Mouse (Mus musculus): ENCODE measurements at regions not wholly inside any gene's neighbourhood (a gene's known extent, or its start where the extent isn't known, plus 50 kb on each side); places are given as distances from the start of the nearest gene placed in this dataset.

- Histone ChIP-seq H3K27ac (no peak overlapping the region), H3K9me3 (replicated peaks) (no peaks in the 10 kb centered on the region), H3K36me3 (no peaks in the 10 kb centered on the region), H3K4me3 (no peak overlapping the region), H3K4me2 (no peak overlapping the region), H3K27me3 (replicated peaks) (no peaks in the 10 kb centered on the region), H3K9ac (no peak overlapping the region), H3K4me1 (no peaks in the 10 kb centered on the region)
- WGBS (ENCODE audit: insufficient replicate concordance): 9% methylated on average over 3 of the region's 3 CpGs
- ATAC-seq: no peak
These were observed 257.5 kb downstream of the Foxa2 start for GRCm38 (mm10) chr2:147789268-147789667.

- 61% methylated on average over 3 of the region's 3 CpGs for WGBS (ENCODE audit: insufficient replicate concordance)
- H3K4me3 ChIP-seq: no peak overlapping the region
- no peaks in the 10 kb centered on the region for H3K27me3 ChIP-seq (replicated peaks)
- H3K9me3 ChIP-seq (replicated peaks): no peaks in the 10 kb centered on the region
- no peak overlapping the region for H3K27ac ChIP-seq
- no peaks in the 10 kb centered on the region for H3K36me3 ChIP-seq
- ATAC-seq: no peak
- no peak overlapping the region for H3K4me2 ChIP-seq
- H3K4me1 ChIP-seq: no peaks in the 10 kb centered on the region
- no peak overlapping the region for H3K9ac ChIP-seq
These were observed 258.8 kb downstream of the Foxa2 start for GRCm38 (mm10) chr2:147788001-147788400.

GRCm38 (mm10) chr2:147782496-147782895 lies 264.3 kb downstream of the Foxa2 start:
- no peak for ATAC-seq
- Histone ChIP-seq H3K27ac (no peak overlapping the region), H3K27me3 (replicated peaks) (no peaks in the 10 kb centered on the region), H3K4me2 (no peak overlapping the region), H3K4me3 (no peak overlapping the region), H3K36me3 (no peaks in the 10 kb centered on the region), H3K9me3 (replicated peaks) (no peaks in the 10 kb centered on the region), H3K9ac (no peak overlapping the region), H3K4me1 (no peaks in the 10 kb centered on the region)
- 61% methylated on average over 2 of the region's 2 CpGs for WGBS (ENCODE audit: insufficient replicate concordance)

- no peaks in the 10 kb centered on the region for H3K27me3 ChIP-seq (replicated peaks)
- H3K9me3 ChIP-seq (replicated peaks): no peaks in the 10 kb centered on the region
- WGBS (ENCODE audit: insufficient replicate concordance): 37% methylated on average over 2 of the region's 2 CpGs
- H3K36me3 ChIP-seq: no peaks in the 10 kb centered on the region
- H3K4me2 ChIP-seq: no peak overlapping the region
- H3K4me3 ChIP-seq: no peak overlapping the region
- H3K4me1 ChIP-seq: no peaks in the 10 kb centered on the region
- no peak overlapping the region for H3K9ac ChIP-seq
- H3K27ac ChIP-seq: no peak overlapping the region
- no peak for ATAC-seq
These were observed 270.5 kb downstream of the Foxa2 start for GRCm38 (mm10) chr2:147776316-147776715.

- no peak overlapping the region for H3K9ac ChIP-seq
- no peaks in the 10 kb centered on the region for H3K4me1 ChIP-seq
- no peak overlapping the region for H3K4me2 ChIP-seq
- H3K4me3 ChIP-seq: no peak overlapping the region
- WGBS (ENCODE audit: insufficient replicate concordance): 24% methylated on average over 1 of the region's 1 CpGs
- H3K9me3 ChIP-seq (replicated peaks): no peaks in the 10 kb centered on the region
- ATAC-seq: no peak
- no peaks in the 10 kb centered on the region for H3K36me3 ChIP-seq
- H3K27ac ChIP-seq: no peak overlapping the region
- H3K27me3 ChIP-seq (replicated peaks): no peaks in the 10 kb centered on the region
These were observed 274.2 kb downstream of the Foxa2 start for GRCm38 (mm10) chr2:147772579-147772978.

- ATAC-seq: no peak
- Histone ChIP-seq H3K9ac (no peak overlapping the region), H3K4me1 (no peaks in the 10 kb centered on the region), H3K4me2 (no peak overlapping the region), H3K9me3 (replicated peaks) (no peaks in the 10 kb centered on the region), H3K27me3 (replicated peaks) (no peaks in the 10 kb centered on the region), H3K36me3 (no peaks in the 10 kb centered on the region), H3K4me3 (no peak overlapping the region), H3K27ac (no peak overlapping the region)
- 38% methylated on average over 2 of the region's 2 CpGs for WGBS (ENCODE audit: insufficient replicate concordance)
These were observed 293.7 kb downstream of the Foxa2 start for GRCm38 (mm10) chr2:147753089-147753488.

- Histone ChIP-seq H3K4me1 (no peaks in the 10 kb centered on the region), H3K27ac (no peak overlapping the region), H3K4me2 (no peak overlapping the region), H3K36me3 (no peaks in the 10 kb centered on the region), H3K27me3 (replicated peaks) (no peaks in the 10 kb centered on the region), H3K4me3 (no peak overlapping the region), H3K9me3 (replicated peaks) (no peaks in the 10 kb centered on the region), H3K9ac (no peak overlapping the region)
- 62% methylated on average over 3 of the region's 3 CpGs for WGBS (ENCODE audit: insufficient replicate concordance)
- no peak for ATAC-seq
These were observed 294.9 kb downstream of the Foxa2 start for GRCm38 (mm10) chr2:147751831-147752230.

GRCm38 (mm10) chr2:147748006-147748405 lies 298.8 kb downstream of the Foxa2 start:
- Histone ChIP-seq H3K36me3 (no peaks in the 10 kb centered on the region), H3K9me3 (replicated peaks) (no peaks in the 10 kb centered on the region), H3K4me2 (no peak overlapping the region), H3K27me3 (replicated peaks) (no peaks in the 10 kb centered on the region), H3K9ac (no peak overlapping the region), H3K4me3 (no peak overlapping the region), H3K27ac (no peak overlapping the region), H3K4me1 (no peaks in the 10 kb centered on the region)
- 40% methylated on average over 4 of the region's 4 CpGs for WGBS (ENCODE audit: insufficient replicate concordance)
- no peak for ATAC-seq

GRCm38 (mm10) chr2:147743908-147744307 lies 302.9 kb downstream of the Foxa2 start:
- Histone ChIP-seq H3K4me2 (no peak overlapping the region), H3K4me1 (no peaks in the 10 kb centered on the region), H3K9ac (no peak overlapping the region), H3K36me3 (no peaks in the 10 kb centered on the region), H3K4me3 (no peak overlapping the region), H3K9me3 (replicated peaks) (no peaks in the 10 kb centered on the region), H3K27ac (no peak overlapping the region), H3K27me3 (replicated peaks) (no peaks in the 10 kb centered on the region)
- WGBS (ENCODE audit: insufficient replicate concordance): 71% methylated on average over 2 of the region's 2 CpGs
- no peak for ATAC-seq

GRCm38 (mm10) chr2:147738307-147738872 lies 308.4 kb downstream of the Foxa2 start:
- no peak for ATAC-seq
- no peaks in the 10 kb centered on the region for H3K9me3 ChIP-seq (replicated peaks)
- no peak overlapping the region for H3K9ac ChIP-seq
- H3K4me1 ChIP-seq: no peaks in the 10 kb centered on the region
- no peaks in the 10 kb centered on the region for H3K36me3 ChIP-seq
- H3K27ac ChIP-seq: no peak overlapping the region
- H3K27me3 ChIP-seq (replicated peaks): no peaks in the 10 kb centered on the region
- 35% methylated on average over 10 of the region's 10 CpGs for WGBS (ENCODE audit: insufficient replicate concordance)
- no peak overlapping the region for H3K4me3 ChIP-seq
- no peak overlapping the region for H3K4me2 ChIP-seq

GRCm38 (mm10) chr2:147727396-147727795 lies 319.4 kb downstream of the Foxa2 start:
- Histone ChIP-seq H3K27ac (no peak overlapping the region), H3K36me3 (no peaks in the 10 kb centered on the region), H3K4me3 (no peak overlapping the region), H3K27me3 (replicated peaks) (no peaks in the 10 kb centered on the region), H3K4me2 (no peak overlapping the region), H3K4me1 (no peaks in the 10 kb centered on the region), H3K9ac (no peak overlapping the region), H3K9me3 (replicated peaks) (no peaks in the 10 kb centered on the region)
- WGBS (ENCODE audit: insufficient replicate concordance): 57% methylated on average over 4 of the region's 4 CpGs
- no peak for ATAC-seq

- Histone ChIP-seq H3K4me2 (no peak overlapping the region), H3K4me1 (no peaks in the 10 kb centered on the region), H3K9ac (no peak overlapping the region), H3K27me3 (replicated peaks) (no peaks in the 10 kb centered on the region), H3K9me3 (replicated peaks) (no peaks in the 10 kb centered on the region), H3K36me3 (no peaks in the 10 kb centered on the region), H3K4me3 (no peak overlapping the region), H3K27ac (no peak overlapping the region)
- no peak for ATAC-seq
- 65% methylated on average over 3 of the region's 3 CpGs for WGBS (ENCODE audit: insufficient replicate concordance)
These were observed 327.8 kb downstream of the Foxa2 start for GRCm38 (mm10) chr2:147718936-147719335.

GRCm38 (mm10) chr2:147717484-147717947 lies 329.3 kb downstream of the Foxa2 start:
- Histone ChIP-seq H3K4me2 (no peak overlapping the region), H3K27ac (no peak overlapping the region), H3K9ac (no peak overlapping the region), H3K4me3 (no peak overlapping the region), H3K36me3 (no peaks in the 10 kb centered on the region), H3K4me1 (no peaks in the 10 kb centered on the region), H3K27me3 (replicated peaks) (no peaks in the 10 kb centered on the region), H3K9me3 (replicated peaks) (no peaks in the 10 kb centered on the region)
- 83% methylated on average over 12 of the region's 12 CpGs for WGBS (ENCODE audit: insufficient replicate concordance)
- no peak for ATAC-seq
